Mouse (Mus musculus) urinary bladder, postnatal 36 days (tissue): Measurements from ENCODE around the gene Vmn1r104.
"Not testable (repeated sequence)": the region's sequence is repeated elsewhere in the genome, so short reads cannot be mapped to it uniquely, and the experiment has no call there.

Experiments used
- DNase-seq, 2 experiments: peaks; one replicate each; pipeline ENCODE4 v3.0.0; 2022; ENCODE audit warnings: low spot score in 2 of 2, mixed read lengths in 1 of 2

Vmn1r104 gene

DNA sequence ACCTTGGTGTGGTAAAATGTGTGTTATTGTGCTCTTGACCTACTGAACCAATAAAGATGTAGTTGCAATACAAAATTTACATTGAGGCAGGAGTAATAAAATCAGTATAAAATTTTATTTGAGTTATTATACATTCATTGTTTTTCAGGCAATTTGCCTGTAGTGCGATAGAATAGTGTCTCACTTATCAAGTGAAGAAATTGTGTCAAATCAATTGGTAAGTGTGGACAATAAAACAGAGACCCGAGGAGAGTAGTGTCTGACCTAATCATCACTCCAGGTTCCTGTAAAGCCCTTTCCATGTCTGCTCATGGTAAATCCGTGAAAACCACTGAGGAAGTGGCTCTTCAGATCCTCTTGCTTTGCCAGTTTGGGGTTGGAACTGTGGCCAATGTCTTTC, at the start of gene Vmn1r104:
Gene Vmn1r104, plus strand, starts transcription at position 301 of the 400 bp plus-strand sequence.
- DNase-seq = not testable (repeated sequence)

- DNase-seq = not testable (repeated sequence)
Observed at GRCm38 (mm10) chr7:20510434-20510833, 23.2 kb upstream of the Vmn1r104 start, which contains the start of gene Vmn1r103. Vmn1r103 (minus strand) TSS chr7:20510534.

- DNase-seq = not testable (repeated sequence)
Observed at GRCm38 (mm10) chr7:20545657-20546056, 12.0 kb downstream of the Vmn1r104 start, which contains the start of gene Gm5726. Gm5726 (minus strand) TSS chr7:20545757.

- DNase-seq = not testable (repeated sequence)
Observed at GRCm38 (mm10) chr7:20576141-20576540, 42.5 kb downstream of the Vmn1r104 start, which contains the start of gene Gm4141. Gm4141 (minus strand) TSS chr7:20576241.
